Mouse (Mus musculus) liver, adult (tissue): ENCODE measurements at regions not wholly inside any gene's neighbourhood (a gene's known extent, or its start where the extent isn't known, plus 50 kb on each side); places are given as distances from the start of the nearest gene placed in this dataset.

Source experiments
- GATA4 ChIP-seq: IDR thresholded peaks from 2 replicates; pipeline ENCODE4 v1.6.1; 2014; ENCODE audit warnings: mild to moderate bottlenecking, low read length; ENCODE audit not compliant: insufficient replicate concordance

GRCm38 (mm10) chr13:52277195-52277594 lies 253.9 kb downstream of the Diras2 start:
- no peak for TF ChIP-seq GATA4

- TF ChIP-seq GATA4 = no peak
Observed at GRCm38 (mm10) chr13:52278831-52279230, 252.2 kb downstream of the Diras2 start.

GRCm38 (mm10) chr13:52279281-52279969 lies 251.7 kb downstream of the Diras2 start:
- TF ChIP-seq GATA4 = no peak

GRCm38 (mm10) chr13:52279970-52280348 lies 251.1 kb downstream of the Diras2 start:
- TF ChIP-seq GATA4 = no peak

GRCm38 (mm10) chr13:52281271-52281670 lies 249.8 kb downstream of the Diras2 start:
- no peak for TF ChIP-seq GATA4

- no peak for TF ChIP-seq GATA4
Observed at GRCm38 (mm10) chr13:52282500-52282899, 248.6 kb downstream of the Diras2 start.

GRCm38 (mm10) chr13:52283456-52283855 lies 247.6 kb downstream of the Diras2 start:
- peak; percentile 64; the same call in 1 of the 2 replicates for TF ChIP-seq GATA4

GRCm38 (mm10) chr13:52284026-52284801 lies 246.9 kb downstream of the Diras2 start:
- TF ChIP-seq GATA4 = no peak

GRCm38 (mm10) chr13:52288400-52288799 lies 242.7 kb downstream of the Diras2 start:
- TF ChIP-seq GATA4 = no peak

GRCm38 (mm10) chr13:52295847-52296246 lies 235.2 kb downstream of the Diras2 start:
- no peak for TF ChIP-seq GATA4

GRCm38 (mm10) chr13:52296541-52297276 lies 234.4 kb downstream of the Diras2 start:
- TF ChIP-seq GATA4 = no peak

GRCm38 (mm10) chr13:52297277-52297623 lies 233.8 kb downstream of the Diras2 start:
- TF ChIP-seq GATA4 = no peak

- no peak for TF ChIP-seq GATA4
Observed at GRCm38 (mm10) chr13:52298362-52298761, 232.7 kb downstream of the Diras2 start.

GRCm38 (mm10) chr13:52306783-52307440 lies 224.2 kb downstream of the Diras2 start:
- TF ChIP-seq GATA4 = no peak

GRCm38 (mm10) chr13:52310954-52311353 lies 220.1 kb downstream of the Diras2 start:
- no peak for TF ChIP-seq GATA4
